Mouse (Mus musculus): Measurements from ENCODE around the gene Galnt18. TPM values are rescaled to one million over a fixed set of nuclear protein-coding genes. Genes with fewer than 3 reads are reported as not detected.
A peak's percentile ranks its signal among the peaks of the same experiment; 100 is the strongest.

Galnt18 gene
- 13.1 and 13.6 TPM in 2 replicates for polyA plus RNA-seq (2014; fragmentation: Nextera tagmentation; extraction: Ambion mirVana)

DNA sequence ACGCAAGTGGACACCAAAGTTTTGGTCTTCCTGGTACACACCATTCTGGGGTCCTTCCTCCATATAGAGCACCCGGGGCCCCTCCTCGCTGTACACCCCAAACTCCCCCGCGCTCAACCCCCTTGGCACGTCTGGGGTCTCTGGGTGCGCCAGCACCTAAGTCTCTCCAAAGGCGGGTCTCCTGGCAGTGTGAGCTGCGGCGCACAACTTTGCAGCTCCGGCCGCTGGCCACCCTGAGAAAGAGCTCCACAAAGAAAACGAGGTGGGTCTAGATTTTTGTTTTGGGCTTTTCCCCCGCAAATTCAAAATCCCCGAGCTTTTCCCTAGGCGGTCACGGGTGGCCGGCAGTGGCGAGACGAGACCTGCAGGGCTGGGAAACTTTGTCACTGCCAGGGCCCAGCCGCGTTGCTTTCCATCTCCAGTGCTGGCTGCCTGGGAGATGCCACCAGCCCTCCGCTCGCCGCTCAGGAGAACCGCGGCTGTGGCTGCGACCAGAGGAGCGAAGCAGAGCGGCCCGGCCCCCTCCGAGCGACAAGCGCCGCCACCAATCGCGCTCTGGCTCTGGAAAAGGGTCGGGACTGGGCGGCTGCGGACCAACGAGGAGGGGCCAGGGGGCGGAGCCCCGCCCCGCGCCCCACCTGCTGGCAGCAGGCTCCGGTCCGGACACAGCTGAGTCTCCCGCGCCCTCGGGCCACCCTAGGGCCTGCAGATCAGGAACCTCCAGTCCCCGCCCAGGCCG is at the start of gene Galnt18:
Galnt18 (minus strand) TSS at position 474 of the 739 bp plus-strand sequence.
- Histone ChIP-seq H3K36me3 (ENCODE audit: control insufficient read depth, insufficient read depth, low read length) (no peaks in the 10 kb centered on the region), H3K4me3 (ENCODE audit: control insufficient read depth in 1 of 2, insufficient read depth in 1 of 2, low read depth in 1 of 2, low read length in 2 of 2) (peak within 1 kb of the TSS; percentile 52 to 60), H3K9ac (ENCODE audit: low read length) (peak within 1 kb of the TSS; percentile 77), H3K9me3 (ENCODE audit: control insufficient read depth, low read length) (no peaks in the 10 kb centered on the region), H3K27me3 (ENCODE audit: control insufficient read depth, insufficient read depth, low read length) (peaks cover 11% of the 10 kb centered on the region), H3K4me1 (ENCODE audit: control insufficient read depth in 2 of 2, insufficient read depth in 2 of 2, low read length in 2 of 2) (peaks cover 3 to 6% of the 10 kb centered on the region in 2 experiments; a peak in 3 of 4 replicates), H3K27ac (replicated peaks in 1 of 2; ENCODE audit: control insufficient read depth in 1 of 2, insufficient read depth in 1 of 2, low read depth in 2 of 2, low read length in 2 of 2) (peak within 1 kb of the TSS in 1 of 2 experiments; percentile 62; a peak in 2 of 4 replicates), H3K4me2 (ENCODE audit: low read length) (peak within 1 kb of the TSS; percentile 99)
- peak; percentile 96 for ATAC-seq (ENCODE audit: insufficient number of reproducible peaks, insufficient read depth, low FRiP score, low read depth)
- WGBS = under 1% methylated on average over 52 of the region's 52 CpGs

DNA sequence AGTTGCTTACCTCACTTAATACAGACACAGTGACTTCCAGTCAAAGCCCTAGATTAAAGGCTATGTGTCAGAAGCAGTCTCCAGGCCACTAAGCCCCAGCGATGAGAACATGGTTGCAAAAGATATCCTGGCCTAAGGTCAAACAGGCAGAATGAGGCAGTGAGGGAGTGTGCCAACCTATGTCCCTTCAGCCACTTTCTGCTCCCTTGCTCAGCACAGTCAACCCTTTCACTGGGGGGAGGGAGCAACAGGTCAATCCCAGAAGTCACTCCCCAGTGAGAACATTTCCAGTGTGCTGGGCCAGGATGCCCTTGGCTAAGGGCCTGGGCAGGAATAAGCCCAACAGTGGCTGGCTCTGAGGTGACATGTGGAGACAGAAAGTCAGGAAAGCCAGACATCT is 47.6 kb upstream of the Galnt18 start:
- no peaks in the 10 kb centered on the region for H3K36me3 ChIP-seq (ENCODE audit: control insufficient read depth, insufficient read depth, low read length)
- H3K4me1 ChIP-seq (ENCODE audit: control insufficient read depth in 2 of 2, insufficient read depth in 2 of 2, low read length in 2 of 2) = no peaks in the 10 kb centered on the region
- no peaks in the 10 kb centered on the region for H3K9me3 ChIP-seq (ENCODE audit: control insufficient read depth, low read length)
- H3K4me3 ChIP-seq (ENCODE audit: control insufficient read depth in 1 of 2, insufficient read depth in 1 of 2, low read depth in 1 of 2, low read length in 2 of 2) = no peak overlapping the region
- no peak overlapping the region for H3K9ac ChIP-seq (ENCODE audit: low read length)
- H3K27ac ChIP-seq (replicated peaks in 1 of 2; ENCODE audit: control insufficient read depth in 1 of 2, insufficient read depth in 1 of 2, low read depth in 2 of 2, low read length in 2 of 2) = no peak overlapping the region
- WGBS = 64% methylated on average over 1 of the region's 1 CpGs
- H3K27me3 ChIP-seq (ENCODE audit: control insufficient read depth, insufficient read depth, low read length) = no peaks in the 10 kb centered on the region
- no peak for ATAC-seq (ENCODE audit: insufficient number of reproducible peaks, insufficient read depth, low FRiP score, low read depth)
- H3K4me2 ChIP-seq (ENCODE audit: low read length) = no peak overlapping the region

GRCm38 (mm10) chr7:111813093-111813492 is 33.3 kb upstream of the Galnt18 start:
- no peaks in the 10 kb centered on the region for H3K27me3 ChIP-seq (ENCODE audit: control insufficient read depth, insufficient read depth, low read length)
- no peaks in the 10 kb centered on the region for H3K36me3 ChIP-seq (ENCODE audit: control insufficient read depth, insufficient read depth, low read length)
- no peaks in the 10 kb centered on the region for H3K9me3 ChIP-seq (ENCODE audit: control insufficient read depth, low read length)
- H3K4me2 ChIP-seq (ENCODE audit: low read length) = no peak overlapping the region
- H3K27ac ChIP-seq (replicated peaks in 1 of 2; ENCODE audit: control insufficient read depth in 1 of 2, insufficient read depth in 1 of 2, low read depth in 2 of 2, low read length in 2 of 2) = no peak overlapping the region
- WGBS = 31% methylated on average over 1 of the region's 1 CpGs
- no peak overlapping the region for H3K9ac ChIP-seq (ENCODE audit: low read length)
- H3K4me3 ChIP-seq (ENCODE audit: control insufficient read depth in 1 of 2, insufficient read depth in 1 of 2, low read depth in 1 of 2, low read length in 2 of 2) = no peak overlapping the region
- peaks cover 2 to 4% of the 10 kb centered on the region in 2 experiments; a peak in 1 of 4 replicates for H3K4me1 ChIP-seq (ENCODE audit: control insufficient read depth in 2 of 2, insufficient read depth in 2 of 2, low read length in 2 of 2)
- ATAC-seq (ENCODE audit: insufficient number of reproducible peaks, insufficient read depth, low FRiP score, low read depth) = no peak

GRCm38 (mm10) chr7:111811036-111811435 is 31.3 kb upstream of the Galnt18 start:
- H3K9me3 ChIP-seq (ENCODE audit: control insufficient read depth, low read length) = no peaks in the 10 kb centered on the region
- no peaks in the 10 kb centered on the region for H3K36me3 ChIP-seq (ENCODE audit: control insufficient read depth, insufficient read depth, low read length)
- H3K27ac ChIP-seq (replicated peaks in 1 of 2; ENCODE audit: control insufficient read depth in 1 of 2, insufficient read depth in 1 of 2, low read depth in 2 of 2, low read length in 2 of 2) = no peak overlapping the region
- no peak overlapping the region for H3K9ac ChIP-seq (ENCODE audit: low read length)
- no peak overlapping the region for H3K4me2 ChIP-seq (ENCODE audit: low read length)
- H3K4me1 ChIP-seq (ENCODE audit: control insufficient read depth in 2 of 2, insufficient read depth in 2 of 2, low read length in 2 of 2) = peaks cover 2 to 4% of the 10 kb centered on the region in 2 experiments; a peak in 1 of 4 replicates
- no peaks in the 10 kb centered on the region for H3K27me3 ChIP-seq (ENCODE audit: control insufficient read depth, insufficient read depth, low read length)
- ATAC-seq (ENCODE audit: insufficient number of reproducible peaks, insufficient read depth, low FRiP score, low read depth) = no peak
- WGBS = 55% methylated on average over 2 of the region's 2 CpGs
- H3K4me3 ChIP-seq (ENCODE audit: control insufficient read depth in 1 of 2, insufficient read depth in 1 of 2, low read depth in 1 of 2, low read length in 2 of 2) = no peak overlapping the region

- ATAC-seq (ENCODE audit: insufficient number of reproducible peaks, insufficient read depth, low FRiP score, low read depth) = no peak
- Histone ChIP-seq H3K27me3 (ENCODE audit: control insufficient read depth, insufficient read depth, low read length) (no peaks in the 10 kb centered on the region), H3K4me1 (ENCODE audit: control insufficient read depth in 2 of 2, insufficient read depth in 2 of 2, low read length in 2 of 2) (peaks cover 2 to 6% of the 10 kb centered on the region in 2 experiments; a peak in 2 of 4 replicates), H3K4me3 (ENCODE audit: control insufficient read depth in 1 of 2, insufficient read depth in 1 of 2, low read depth in 1 of 2, low read length in 2 of 2) (no peak overlapping the region), H3K4me2 (ENCODE audit: low read length) (no peak overlapping the region), H3K9me3 (ENCODE audit: control insufficient read depth, low read length) (no peaks in the 10 kb centered on the region), H3K27ac (replicated peaks in 1 of 2; ENCODE audit: control insufficient read depth in 1 of 2, insufficient read depth in 1 of 2, low read depth in 2 of 2, low read length in 2 of 2) (no peak overlapping the region), H3K36me3 (ENCODE audit: control insufficient read depth, insufficient read depth, low read length) (no peaks in the 10 kb centered on the region), H3K9ac (ENCODE audit: low read length) (no peak overlapping the region)
- WGBS = 67% methylated on average over 3 of the region's 3 CpGs
Measured at GRCm38 (mm10) chr7:111809796-111810195, 30.0 kb upstream of the Galnt18 start.

GRCm38 (mm10) chr7:111806083-111806482 is 26.3 kb upstream of the Galnt18 start:
- H3K9ac ChIP-seq (ENCODE audit: low read length) = no peak overlapping the region
- no peak overlapping the region for H3K27ac ChIP-seq (replicated peaks in 1 of 2; ENCODE audit: control insufficient read depth in 1 of 2, insufficient read depth in 1 of 2, low read depth in 2 of 2, low read length in 2 of 2)
- no peak overlapping the region for H3K4me3 ChIP-seq (ENCODE audit: control insufficient read depth in 1 of 2, insufficient read depth in 1 of 2, low read depth in 1 of 2, low read length in 2 of 2)
- no peaks in the 10 kb centered on the region for H3K9me3 ChIP-seq (ENCODE audit: control insufficient read depth, low read length)
- WGBS = 95% methylated on average over 1 of the region's 1 CpGs
- H3K4me1 ChIP-seq (ENCODE audit: control insufficient read depth in 2 of 2, insufficient read depth in 2 of 2, low read length in 2 of 2) = peaks cover 0 to 2% of the 10 kb centered on the region in 2 experiments; a peak in 1 of 4 replicates
- ATAC-seq (ENCODE audit: insufficient number of reproducible peaks, insufficient read depth, low FRiP score, low read depth) = no peak
- H3K36me3 ChIP-seq (ENCODE audit: control insufficient read depth, insufficient read depth, low read length) = no peaks in the 10 kb centered on the region
- no peaks in the 10 kb centered on the region for H3K27me3 ChIP-seq (ENCODE audit: control insufficient read depth, insufficient read depth, low read length)
- H3K4me2 ChIP-seq (ENCODE audit: low read length) = no peak overlapping the region

DNA sequence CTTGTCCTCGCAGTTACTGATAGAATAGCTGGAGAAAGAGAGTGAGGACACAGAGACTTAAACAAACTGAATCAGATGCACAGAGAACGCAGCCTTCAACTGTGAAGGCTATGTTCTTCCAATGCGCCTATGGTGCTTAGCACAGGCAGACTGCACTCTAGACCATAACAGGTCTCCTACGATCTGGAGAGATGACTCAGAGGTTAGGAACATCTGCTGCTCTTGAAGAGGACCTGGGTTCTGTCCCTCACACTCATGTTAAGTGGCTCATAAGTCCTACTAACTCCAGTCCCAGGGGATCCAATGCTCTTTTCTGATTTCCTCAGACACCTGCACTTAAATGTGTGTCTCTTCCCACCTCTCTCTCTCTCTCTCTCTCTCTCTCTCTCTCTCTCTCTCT is 24.9 kb upstream of the Galnt18 start:
- WGBS = 68% methylated on average over 4 of the region's 4 CpGs
- Histone ChIP-seq H3K9me3 (ENCODE audit: control insufficient read depth, low read length) (no peaks in the 10 kb centered on the region), H3K27me3 (ENCODE audit: control insufficient read depth, insufficient read depth, low read length) (no peaks in the 10 kb centered on the region), H3K4me3 (ENCODE audit: control insufficient read depth in 1 of 2, insufficient read depth in 1 of 2, low read depth in 1 of 2, low read length in 2 of 2) (no peak overlapping the region), H3K36me3 (ENCODE audit: control insufficient read depth, insufficient read depth, low read length) (no peaks in the 10 kb centered on the region), H3K4me2 (ENCODE audit: low read length) (no peak overlapping the region), H3K4me1 (ENCODE audit: control insufficient read depth in 2 of 2, insufficient read depth in 2 of 2, low read length in 2 of 2) (peaks cover 0 to 2% of the 10 kb centered on the region in 2 experiments; a peak in 1 of 4 replicates), H3K27ac (replicated peaks in 1 of 2; ENCODE audit: control insufficient read depth in 1 of 2, insufficient read depth in 1 of 2, low read depth in 2 of 2, low read length in 2 of 2) (no peak overlapping the region), H3K9ac (ENCODE audit: low read length) (no peak overlapping the region)
- ATAC-seq (ENCODE audit: insufficient number of reproducible peaks, insufficient read depth, low FRiP score, low read depth) = no peak
